Mouse (Mus musculus) limb, embryonic 11.5 days (tissue): ENCODE results near the gene Hexim2. TPM values are rescaled to one million over a fixed set of nuclear protein-coding genes. Genes with fewer than 3 reads are reported as not detected.

ENCODE experiments used
- ATAC-seq: fragments of 200-750 bp; cut with Nextera tagmentation; 2 replicates; pipeline ENCODE4 v1.8.0; 2017; ENCODE audit warnings: low read depth; ENCODE audit not compliant: insufficient number of reproducible peaks, low FRiP score, low TSS enrichment
- DNase-seq: peaks from one replicate; pipeline ENCODE4 v3.0.0-alpha.2; 2015; ENCODE audit warnings: low spot score
- H3K27ac ChIP-seq: fragments of 300-500 bp; sonication (generic); replicated peaks from 2 replicates; pipeline ENCODE4 v1.5.1; 2014; ENCODE audit warnings: low read depth, mild to moderate bottlenecking, low read length
- H3K27me3 ChIP-seq: fragments of 300-500 bp; sonication (generic); 2 replicates; pipeline ENCODE4 v1.6.1; 2014; ENCODE audit warnings: mild to moderate bottlenecking, low read length, mixed read lengths; ENCODE audit not compliant: control insufficient read depth, insufficient read depth
- H3K36me3 ChIP-seq: fragments of 300-500 bp; sonication (generic); 2 replicates; pipeline ENCODE4 v1.6.1; 2014; ENCODE audit warnings: mild to moderate bottlenecking, low read length, moderate library complexity, mixed read lengths; ENCODE audit not compliant: control insufficient read depth, insufficient read depth
- H3K4me1 ChIP-seq: fragments of 300-500 bp; sonication (generic); 2 replicates; pipeline ENCODE4 v1.6.1; 2014; ENCODE audit warnings: low read length, mixed read lengths; ENCODE audit not compliant: control insufficient read depth, insufficient read depth
- H3K4me2 ChIP-seq: fragments of 300-500 bp; sonication (generic); 2 replicates; pipeline ENCODE4 v1.6.1; 2014; ENCODE audit warnings: low read depth, mild to moderate bottlenecking, moderate library complexity; ENCODE audit not compliant: severe bottlenecking
- H3K4me3 ChIP-seq: fragments of 300-500 bp; sonication (generic); 2 replicates; pipeline ENCODE4 v1.5.1; 2014; ENCODE audit warnings: low read depth, low read length
- H3K9ac ChIP-seq: fragments of 300-500 bp; sonication (generic); 2 replicates; pipeline ENCODE4 v1.6.1; 2014; ENCODE audit warnings: mild to moderate bottlenecking, low read length
- H3K9me3 ChIP-seq: fragments of 300-500 bp; sonication (generic); 2 replicates; pipeline ENCODE4 v1.6.1; 2016; ENCODE audit warnings: low read length; ENCODE audit not compliant: control insufficient read depth
- WGBS: fragments of 180-500 bp; shearing (Covaris S2); extraction: QIAGEN DNeasy Blood & Tissue Kit; methylation state at CpG from one replicate; pipeline ENCODE4 v1.1.7; 2014; 5-methylcytosine and 5-hydroxymethylcytosine counted together
- polyA plus RNA-seq: library from polyadenylated mRNA; unstranded; fragments of >200 nt; fragmentation: Nextera tagmentation; extraction: Ambion mirVana; gene quantifications from 2 replicates; pipeline ENCODE4 v1.2.1, GENCODE M21; 2014

Hexim2 gene
- polyA plus RNA-seq, 1 experiment from 2014 or later, result 8.3 TPM

DNA sequence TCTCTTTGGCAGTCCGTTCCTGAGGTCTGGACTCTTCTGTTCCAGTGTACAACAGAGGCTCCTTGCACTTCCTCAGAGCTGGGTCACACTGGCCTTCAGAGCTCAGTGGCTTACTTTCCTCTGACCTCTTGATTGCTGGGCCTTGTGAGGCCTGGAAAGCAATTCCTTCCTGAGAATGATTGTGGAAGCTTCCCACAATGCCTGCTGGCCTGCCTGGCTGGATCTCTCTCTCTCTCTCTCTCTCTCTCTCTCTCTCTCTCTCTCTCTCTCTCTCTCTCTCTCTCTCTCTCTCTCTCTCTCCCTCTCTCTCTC, 9.7 kb downstream of the Hexim2 start:
- Histone ChIP-seq H3K4me2 (no peak overlapping the region), H3K9ac (peak overlapping the region; percentile 18; the same call in 1 of the 2 replicates), H3K27ac (peak overlapping the region; percentile 69; the same call in 1 of the 2 replicates), H3K4me3 (no peak overlapping the region), H3K4me1 (peaks cover 13% of the 10 kb centered on the region), H3K27me3 (no peaks in the 10 kb centered on the region), H3K36me3 (peaks cover 6% of the 10 kb centered on the region; the same call in 1 of the 2 replicates), H3K9me3 (no peaks in the 10 kb centered on the region)
- 38% methylated on average over 1 of the region's 1 CpGs for WGBS
- DNase-seq (no peak), ATAC-seq (no peak)

DNA sequence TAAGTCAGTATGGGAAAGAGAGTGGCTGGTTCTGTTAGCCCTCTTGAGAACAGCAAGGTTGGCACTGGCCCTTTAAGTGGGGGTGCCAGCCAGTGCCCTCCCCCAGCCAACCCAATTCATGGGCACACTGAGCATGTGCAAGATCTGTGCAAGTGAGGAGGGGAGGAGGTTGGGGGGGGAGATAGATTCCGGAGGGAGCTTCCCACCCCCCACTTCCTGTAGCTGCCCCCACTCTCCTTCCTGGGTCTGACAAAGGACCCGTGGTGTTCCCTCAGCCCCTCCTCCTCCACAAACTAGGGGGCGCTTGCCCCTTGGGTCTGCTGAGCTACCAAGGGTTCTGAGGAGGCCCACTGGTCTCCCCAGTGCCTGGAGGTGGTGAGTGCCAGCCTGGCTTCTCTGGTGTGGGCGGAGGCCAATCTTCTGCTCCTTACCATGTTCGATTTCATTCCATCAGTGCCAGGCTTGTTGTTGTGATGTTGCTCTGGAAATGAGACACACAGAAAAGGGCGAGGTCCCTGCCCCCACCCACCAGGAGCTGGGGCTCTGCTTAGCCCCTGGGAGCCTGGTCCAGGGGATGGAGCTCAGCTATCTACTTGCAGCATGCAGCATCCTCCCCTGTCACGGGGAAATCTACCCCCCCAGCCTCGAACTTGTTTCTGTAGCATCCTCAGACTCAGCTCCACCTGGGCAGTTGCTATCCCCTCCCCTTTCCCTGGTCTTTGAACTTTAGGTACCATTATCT, 10.4 kb downstream of the Hexim2 start:
- Histone ChIP-seq H3K9ac (peak overlapping the region; percentile 23), H3K27me3 (no peaks in the 10 kb centered on the region), H3K4me2 (peak overlapping the region; percentile 35; the same call in 1 of the 2 replicates), H3K4me3 (no peak overlapping the region), H3K27ac (peak overlapping the region; percentile 56; the same call in 1 of the 2 replicates), H3K36me3 (peaks cover 6% of the 10 kb centered on the region; the same call in 1 of the 2 replicates), H3K9me3 (no peaks in the 10 kb centered on the region), H3K4me1 (peaks cover 13% of the 10 kb centered on the region)
- WGBS, result 32% methylated on average over 8 of the region's 8 CpGs
- DNase-seq (peak; percentile 46), ATAC-seq (peak; percentile 68)

DNA sequence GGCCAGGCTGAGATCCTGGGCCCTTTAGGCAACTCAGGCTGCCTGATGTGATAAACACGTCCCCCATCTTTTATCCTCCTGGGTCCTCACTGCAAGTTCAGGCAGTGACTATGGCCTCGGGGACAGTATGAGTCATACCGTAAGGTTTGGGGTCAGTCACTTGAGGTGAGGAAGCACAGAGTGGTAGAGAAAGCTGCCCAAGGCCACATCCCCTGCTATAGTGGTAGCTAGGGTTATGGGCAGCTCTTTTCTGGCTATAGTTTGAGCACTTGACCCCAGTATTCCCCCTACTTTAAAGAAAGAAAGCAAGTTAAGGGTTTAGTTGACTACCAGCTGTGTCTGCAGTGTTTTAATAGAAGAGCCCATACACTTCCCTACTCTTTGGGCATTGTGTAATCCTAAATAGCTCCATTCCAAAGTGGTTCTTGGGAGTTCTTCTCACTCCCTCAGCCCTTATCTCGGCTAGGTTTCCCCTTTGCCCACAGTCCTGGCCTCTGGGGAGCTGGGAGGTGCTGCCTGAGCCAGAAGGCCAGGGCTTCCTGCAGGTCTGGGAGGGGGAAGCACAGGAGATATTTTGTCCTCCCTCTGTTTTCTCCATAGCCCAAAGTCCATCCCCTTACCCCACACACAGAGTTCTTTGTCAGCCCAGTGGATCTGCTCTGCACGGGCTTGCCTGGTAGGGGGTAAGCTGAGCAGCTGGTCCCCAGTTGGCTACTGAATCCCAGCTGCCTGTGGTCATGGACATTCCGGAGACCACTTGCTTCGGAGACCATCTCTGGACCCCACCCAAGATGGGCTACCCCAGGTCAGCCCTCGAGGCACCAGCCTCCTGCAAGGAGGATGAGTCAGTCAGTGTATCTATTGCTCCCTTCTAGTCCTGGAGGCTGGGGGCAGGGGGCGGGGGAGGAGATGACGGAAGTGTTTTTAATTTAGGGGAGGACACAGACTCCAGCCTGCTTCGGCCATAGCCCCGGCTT, 12.4 kb downstream of the Hexim2 start:
- 42% methylated on average over 12 of the region's 12 CpGs for WGBS
- Histone ChIP-seq H3K4me2 (no peak overlapping the region), H3K27me3 (no peaks in the 10 kb centered on the region), H3K27ac (no peak overlapping the region), H3K9me3 (no peaks in the 10 kb centered on the region), H3K36me3 (no peaks in the 10 kb centered on the region), H3K4me1 (peaks cover 13% of the 10 kb centered on the region), H3K4me3 (no peak overlapping the region), H3K9ac (no peak overlapping the region)
- DNase-seq, result no peak
- ATAC-seq, result no peak

DNA sequence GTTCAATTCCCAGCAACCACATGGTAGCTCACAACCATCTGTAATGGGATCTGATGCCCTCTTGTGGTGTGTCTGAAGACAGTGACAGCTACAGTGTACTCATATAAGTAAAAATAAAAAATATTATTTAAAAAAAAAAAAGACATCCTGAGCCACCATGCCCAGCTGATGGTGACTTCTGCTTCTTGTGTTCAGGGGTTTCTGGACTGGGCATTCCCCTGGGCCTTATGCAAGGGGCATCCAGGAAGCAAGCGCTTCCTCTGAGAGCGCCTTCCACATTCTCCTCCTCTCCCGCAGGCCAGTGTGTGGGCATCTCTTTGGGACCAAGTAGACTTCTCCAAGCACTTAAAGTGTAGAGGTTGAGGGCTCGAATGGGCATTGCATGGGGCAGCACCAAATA, 14.2 kb downstream of the Hexim2 start:
- peaks cover 13% of the 10 kb centered on the region for H3K4me1 ChIP-seq
- no peak for ATAC-seq
- H3K9me3 ChIP-seq, result no peaks in the 10 kb centered on the region
- no peak overlapping the region for H3K27ac ChIP-seq
- DNase-seq, result no peak
- WGBS, result 87% methylated on average over 4 of the region's 4 CpGs
- H3K27me3 ChIP-seq, result no peaks in the 10 kb centered on the region
- H3K9ac ChIP-seq, result no peak overlapping the region
- no peak overlapping the region for H3K4me2 ChIP-seq
- H3K4me3 ChIP-seq, result no peak overlapping the region
- no peaks in the 10 kb centered on the region for H3K36me3 ChIP-seq

DNA sequence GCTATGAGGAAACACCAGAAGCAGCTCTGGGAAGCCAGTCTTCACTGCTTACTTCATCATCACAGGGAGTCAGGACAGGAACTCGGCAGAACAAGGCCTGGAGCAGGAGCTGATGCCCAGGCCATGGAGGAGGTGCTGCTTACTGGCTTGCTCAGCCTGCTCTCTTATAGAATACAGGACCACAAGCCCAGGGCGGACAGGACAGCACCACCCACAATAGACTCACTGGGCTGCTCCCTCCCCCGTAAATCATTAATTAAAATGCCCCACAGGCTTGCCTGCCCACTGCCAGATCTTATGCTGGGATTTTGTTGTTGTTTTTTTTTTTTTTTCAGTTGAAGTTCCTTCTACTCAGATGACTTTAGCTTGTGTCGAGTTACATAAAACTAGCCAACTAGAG, 15.5 kb downstream of the Hexim2 start:
- DNase-seq (no peak), ATAC-seq (no peak)
- Histone ChIP-seq H3K27ac (no peak overlapping the region), H3K27me3 (no peaks in the 10 kb centered on the region), H3K9ac (no peak overlapping the region), H3K4me2 (no peak overlapping the region), H3K36me3 (no peaks in the 10 kb centered on the region), H3K4me3 (no peak overlapping the region), H3K4me1 (peaks cover 4% of the 10 kb centered on the region), H3K9me3 (no peaks in the 10 kb centered on the region)
- WGBS, result 71% methylated on average over 4 of the region's 4 CpGs

DNA sequence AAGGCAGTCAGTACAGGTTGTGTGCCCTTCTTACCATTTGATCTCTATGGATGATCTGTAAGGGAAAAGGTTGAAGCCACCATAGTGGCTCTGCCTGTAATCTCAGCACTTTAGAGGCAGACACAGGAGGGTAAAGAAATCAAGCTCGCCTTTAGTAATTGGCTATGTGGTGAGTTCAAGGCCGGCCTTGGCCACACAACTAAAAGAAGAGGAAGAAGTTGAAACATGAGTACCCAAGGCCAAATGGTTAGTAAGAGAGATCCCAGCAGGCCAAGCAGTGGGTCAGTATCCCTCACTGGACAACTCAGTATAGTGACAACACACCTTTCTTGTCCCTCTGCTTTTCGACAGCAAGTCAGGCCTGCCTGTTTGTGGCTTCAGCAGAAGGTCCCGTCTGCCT, 17.5 kb downstream of the Hexim2 start:
- no peak overlapping the region for H3K4me2 ChIP-seq
- WGBS, result 94% methylated on average over 4 of the region's 4 CpGs
- DNase-seq (no peak), ATAC-seq (no peak)
- H3K27ac ChIP-seq, result no peak overlapping the region
- H3K9ac ChIP-seq, result no peak overlapping the region
- no peaks in the 10 kb centered on the region for H3K9me3 ChIP-seq
- H3K27me3 ChIP-seq, result no peaks in the 10 kb centered on the region
- no peak overlapping the region for H3K4me3 ChIP-seq
- no peaks in the 10 kb centered on the region for H3K36me3 ChIP-seq
- no peaks in the 10 kb centered on the region for H3K4me1 ChIP-seq

DNA sequence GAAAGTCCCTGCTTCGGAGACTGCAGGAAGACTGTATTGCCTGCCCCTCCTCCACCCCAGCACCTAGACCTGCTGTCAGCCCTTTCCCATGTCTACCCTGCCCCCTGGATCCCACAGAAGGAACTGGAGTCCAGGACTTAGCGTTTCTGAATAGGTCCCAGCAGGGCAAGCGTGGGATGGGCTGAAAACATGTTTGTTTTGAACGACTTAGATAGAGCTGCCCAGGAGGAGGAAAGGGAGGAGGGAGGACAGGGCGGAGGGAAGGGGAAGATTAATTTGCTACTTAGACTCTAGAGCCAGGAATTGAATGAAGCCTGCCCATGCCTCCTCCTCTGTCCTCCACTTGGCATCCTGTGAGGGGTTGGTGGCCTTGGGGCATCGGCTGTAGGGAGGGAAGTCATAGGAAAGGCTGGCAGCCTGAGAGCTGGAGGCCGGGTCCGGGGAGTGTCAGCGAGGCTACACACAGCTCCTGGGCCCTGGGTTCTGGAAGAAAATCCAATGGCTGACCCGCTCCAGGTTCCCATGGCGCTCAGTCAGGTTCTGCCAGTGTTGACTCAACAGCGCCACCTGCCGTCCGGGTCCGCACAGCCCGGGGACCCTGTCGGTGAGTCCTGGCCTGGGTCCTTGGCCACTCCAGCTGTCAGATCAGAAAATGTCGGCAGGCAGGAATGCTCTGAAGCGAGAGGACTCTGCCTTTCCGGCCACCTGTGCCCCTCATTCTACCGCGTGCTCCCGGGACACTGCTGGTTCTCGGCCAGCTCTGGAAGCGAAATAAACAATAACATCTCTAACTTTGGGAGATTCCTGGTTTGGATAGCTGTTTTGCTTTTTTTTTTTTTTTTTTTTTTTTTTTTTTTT, 26.6 kb downstream of the Hexim2 start:
- H3K36me3 ChIP-seq, result no peaks in the 10 kb centered on the region
- ATAC-seq (peak; percentile 87), DNase-seq (peak; percentile 99)
- no peaks in the 10 kb centered on the region for H3K27me3 ChIP-seq
- 1% methylated on average over 25 of the region's 25 CpGs for WGBS
- H3K4me3 ChIP-seq, result peak overlapping the region; percentile 19
- peak overlapping the region; percentile 57 for H3K4me2 ChIP-seq
- H3K27ac ChIP-seq, result no peak overlapping the region
- H3K4me1 ChIP-seq, result 0 out of 2 replicates have a peak, but pooled peaks cover 3% of the 10 kb centered on the region
- H3K9ac ChIP-seq, result no peak overlapping the region; the same call in 1 of the 2 replicates
- no peaks in the 10 kb centered on the region for H3K9me3 ChIP-seq

DNA sequence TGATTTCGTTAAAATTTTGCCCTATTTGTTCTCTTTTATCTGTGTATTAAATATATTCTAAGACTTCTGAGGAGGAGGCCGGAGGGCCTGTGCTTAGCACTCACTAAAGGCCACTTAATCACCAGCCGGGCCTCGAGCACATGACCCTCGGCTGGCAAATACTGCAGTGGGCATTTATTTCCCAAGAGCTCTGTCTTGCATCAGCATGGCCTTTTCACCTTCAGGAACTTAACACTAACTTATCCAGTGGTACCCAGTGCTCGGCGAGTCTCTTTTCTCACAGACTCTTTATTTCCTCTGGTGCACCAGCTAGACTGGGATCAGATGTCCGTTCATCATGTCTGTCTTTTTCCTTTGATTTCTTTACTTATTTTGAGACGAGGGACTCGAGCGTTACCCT, 28.5 kb downstream of the Hexim2 start:
- DNase-seq, result no peak
- 0 out of 2 replicates have a peak, but pooled peaks cover 3% of the 10 kb centered on the region for H3K4me1 ChIP-seq
- H3K4me2 ChIP-seq, result no peak overlapping the region
- H3K36me3 ChIP-seq, result no peaks in the 10 kb centered on the region
- H3K27me3 ChIP-seq, result no peaks in the 10 kb centered on the region
- no peaks in the 10 kb centered on the region for H3K9me3 ChIP-seq
- 89% methylated on average over 11 of the region's 11 CpGs for WGBS
- H3K9ac ChIP-seq, result no peak overlapping the region
- H3K27ac ChIP-seq, result no peak overlapping the region
- H3K4me3 ChIP-seq, result no peak overlapping the region
- ATAC-seq, result no peak
